ENCODE assay signal across 28 mouse cellular contexts in genomic region chr3:133227258-133228012, GRCm38 (mm10). TPM values are rescaled to one million over a fixed set of nuclear protein-coding genes. Genes with fewer than 3 reads are reported as not detected.
DNase-seq lines count a peak whose midpoint lies in the region; ATAC-seq and TF ChIP-seq lines count a peak whose summit lies in the region.
"Had no signal": no experiment of that assay in that cellular context is flagged by ENCODE, and none has a peak within 500 bp of the region (broad histone marks: within the 10 kb centered on the region; RNA-seq: fewer than 3 reads in every experiment).

No protein-coding gene starts in this region.

- 39% methylated on average over 19 of the region's 19 CpGs for WGBS in lung, embryonic 15.5 days
- 58% methylated on average over 19 of the region's 19 CpGs for WGBS in intestine, embryonic 16.5 days
- WGBS in forebrain, embryonic 15.5 days = 81% methylated on average over 19 of the region's 19 CpGs
- WGBS in hindbrain, postnatal 0 days = 82% methylated on average over 19 of the region's 19 CpGs

- H3K9me3 ChIP-seq in lung, embryonic 15.5 days = no peaks in the 10 kb centered on the region
- H3K9me3 ChIP-seq in intestine, embryonic 16.5 days (ENCODE audit: control insufficient read depth, low read length) = no peaks in the 10 kb centered on the region
- no peaks in the 10 kb centered on the region for H3K9me3 ChIP-seq in forebrain, embryonic 15.5 days
- no peaks in the 10 kb centered on the region for H3K9me3 ChIP-seq in hindbrain, postnatal 0 days (ENCODE audit: low read length)
- H3K9me3 ChIP-seq: embryonic facial prominence, embryonic 13.5 days; forebrain, embryonic 13.5 days; hindbrain, embryonic 15.5 days; limb, embryonic 12.5 days; midbrain, embryonic 12.5 days had no signal

- H3K36me3 ChIP-seq in lung, embryonic 15.5 days = no peaks in the 10 kb centered on the region
- H3K36me3 ChIP-seq in intestine, embryonic 16.5 days (ENCODE audit: control insufficient read depth, insufficient read depth, low read length) = no peaks in the 10 kb centered on the region
- H3K36me3 ChIP-seq in forebrain, embryonic 15.5 days = no peaks in the 10 kb centered on the region
- no peaks in the 10 kb centered on the region for H3K36me3 ChIP-seq in hindbrain, postnatal 0 days (ENCODE audit: insufficient read depth, low read length)
- H3K36me3 ChIP-seq: embryonic facial prominence, embryonic 13.5 days; hindbrain, embryonic 15.5 days; limb, embryonic 12.5 days; midbrain, embryonic 12.5 days had no signal

- peak overlapping the region; percentile 35 for H3K4me2 ChIP-seq in lung, embryonic 15.5 days
- peak overlapping the region; percentile 37 for H3K4me2 ChIP-seq in intestine, embryonic 16.5 days (ENCODE audit: low read depth, low read length)
- no peak overlapping the region for H3K4me2 ChIP-seq in forebrain, embryonic 15.5 days (replicated peaks)
- no peak overlapping the region for H3K4me2 ChIP-seq in hindbrain, postnatal 0 days (ENCODE audit: low read depth, low read length)
- H3K4me2 ChIP-seq: embryonic facial prominence, embryonic 13.5 days; forebrain, embryonic 13.5 days; hindbrain, embryonic 15.5 days; limb, embryonic 12.5 days; liver, embryonic 11.5 days; midbrain, embryonic 12.5 days had no signal

- H3K27ac ChIP-seq in lung, embryonic 15.5 days = no peak overlapping the region
- H3K27ac ChIP-seq in intestine, embryonic 16.5 days (ENCODE audit: low read length) = no peak overlapping the region
- no peak overlapping the region for H3K27ac ChIP-seq in forebrain, embryonic 15.5 days (replicated peaks)
- H3K27ac ChIP-seq in hindbrain, postnatal 0 days = no peak overlapping the region
- H3K27ac ChIP-seq: embryonic facial prominence, embryonic 13.5 days; forebrain, embryonic 13.5 days; gastrocnemius, adult 2 months; hindbrain, embryonic 15.5 days; limb, embryonic 12.5 days; midbrain, embryonic 12.5 days had no signal

- no peak overlapping the region for H3K9ac ChIP-seq in lung, embryonic 15.5 days
- H3K9ac ChIP-seq in intestine, embryonic 16.5 days (ENCODE audit: low read depth, low read length) = no peak overlapping the region
- no peak overlapping the region for H3K9ac ChIP-seq in forebrain, embryonic 15.5 days (replicated peaks)
- H3K9ac ChIP-seq in hindbrain, postnatal 0 days (replicated peaks; ENCODE audit: low read length) = no peak overlapping the region
- H3K9ac ChIP-seq: embryonic facial prominence, embryonic 13.5 days; forebrain, embryonic 13.5 days; hindbrain, embryonic 15.5 days; limb, embryonic 12.5 days; liver, postnatal 0 days; midbrain, embryonic 12.5 days had no signal

- peak; percentile 42; the same call in 1 of the 2 replicates for ATAC-seq in lung, embryonic 15.5 days (ENCODE audit: borderline replicate concordance, extremely low read depth, low FRiP score, low TSS enrichment)
- ATAC-seq in intestine, embryonic 16.5 days = peak; percentile 62
- no peak for ATAC-seq in forebrain, embryonic 15.5 days (replicated peaks)
- no peak for ATAC-seq in hindbrain, postnatal 0 days
- ATAC-seq: forebrain, embryonic 13.5 days; liver, postnatal 0 days had no signal

- peaks cover 8% of the 10 kb centered on the region; the same call in 1 of the 2 replicates for H3K4me1 ChIP-seq in lung, embryonic 15.5 days
- 0 out of 2 replicates have a peak, but pooled peaks cover 3% of the 10 kb centered on the region for H3K4me1 ChIP-seq in intestine, embryonic 16.5 days (ENCODE audit: control insufficient read depth, insufficient read depth, low read length)
- H3K4me1 ChIP-seq in forebrain, embryonic 15.5 days = no peaks in the 10 kb centered on the region
- H3K4me1 ChIP-seq in hindbrain, postnatal 0 days (ENCODE audit: insufficient read depth, low read length) = no peaks in the 10 kb centered on the region
- H3K4me1 ChIP-seq: embryonic facial prominence, embryonic 13.5 days; forebrain, embryonic 13.5 days; limb, embryonic 12.5 days; midbrain, embryonic 12.5 days had no signal

- no peak for TF ChIP-seq CTCF in hindbrain, postnatal 0 days (IDR thresholded peaks at IDR 0.05; ENCODE audit: low read depth)

- H3K4me3 ChIP-seq in lung, embryonic 15.5 days = no peak overlapping the region
- no peak overlapping the region for H3K4me3 ChIP-seq in intestine, embryonic 16.5 days (ENCODE audit: low read length)
- H3K4me3 ChIP-seq in forebrain, embryonic 15.5 days = no peak overlapping the region
- no peak overlapping the region for H3K4me3 ChIP-seq in hindbrain, postnatal 0 days (ENCODE audit: low read length)
- H3K4me3 ChIP-seq: embryonic facial prominence, embryonic 13.5 days; erythroblast, embryonic 14.5 days; forebrain, embryonic 13.5 days; gastrocnemius, adult 2 months; hindbrain, embryonic 15.5 days; limb, embryonic 12.5 days; midbrain, embryonic 12.5 days had no signal

- no peaks in the 10 kb centered on the region for H3K27me3 ChIP-seq in lung, embryonic 15.5 days
- no peaks in the 10 kb centered on the region for H3K27me3 ChIP-seq in intestine, embryonic 16.5 days (replicated peaks; ENCODE audit: control insufficient read depth, insufficient read depth, low read length)
- no peaks in the 10 kb centered on the region for H3K27me3 ChIP-seq in forebrain, embryonic 15.5 days
- H3K27me3 ChIP-seq in hindbrain, postnatal 0 days (ENCODE audit: insufficient read depth, low read length) = no peaks in the 10 kb centered on the region
- H3K27me3 ChIP-seq: embryonic facial prominence, embryonic 13.5 days; forebrain, embryonic 13.5 days; hindbrain, embryonic 15.5 days; midbrain, embryonic 12.5 days had no signal

- DNase-seq in lung, postnatal 4 days = no peak
- DNase-seq in kidney, adult 9 months = peak; percentile 82
- DNase-seq in kidney, postnatal 14 days = peak; percentile 68
- DNase-seq in left cerebral cortex, adult 9 months (ENCODE audit: low spot score in 2 of 2) = no peak
- DNase-seq in hindbrain, postnatal 0 days (ENCODE audit: low spot score) = no peak
- DNase-seq: adrenal gland, postnatal 14 days; cerebellum, adult 2 months; cerebellum, postnatal 36 days; embryo, embryonic 11 days; gastrocnemius, adult 2 months; heart, postnatal 4 days; layer of hippocampus, adult 9-11 months; liver, postnatal 0 days; thymus, postnatal 36 days had no signal

RNA-seq across cellular contexts. Expression of gene Arhgef38, which starts 7.3 kb away (rescaled TPM):
- polyA plus RNA-seq in lung, embryonic 15.5 days (2015; fragmentation: Nextera tagmentation; extraction: Ambion mirVana) = 1.1 and 1.4 TPM in 2 replicates
- polyA plus RNA-seq in intestine, embryonic 16.5 days (2015; fragmentation: Nextera tagmentation; extraction: Ambion mirVana) = 3.1 and 3.2 TPM in 2 replicates
- not detected in 2 replicates for polyA plus RNA-seq in forebrain, embryonic 15.5 days (2015; fragmentation: Nextera tagmentation; extraction: Ambion mirVana)
- 2.0 TPM in 1 of 2 replicates, not detected in the other for total RNA-seq in hindbrain, postnatal 0 days (2014; rRNA removed)
- polyA plus RNA-seq in hindbrain, postnatal 0 days (2015; fragmentation: Nextera tagmentation; extraction: Ambion mirVana) = 0.05 and 0.08 TPM in 2 replicates
- total RNA-seq: adrenal gland, postnatal 14 days; gastrocnemius, adult 2 months; gastrocnemius, postnatal 4 days; heart, postnatal 4 days; megakaryocyte progenitor cell, adult 5-6 weeks; neutrophil, adult 5-6 weeks had no signal
- polyA plus RNA-seq: erythroblast, embryonic 14.5 days; forebrain, embryonic 13.5 days; frontal cortex, adult 2 months; hindbrain, embryonic 15.5 days; limb, embryonic 12.5 days; liver, embryonic 11.5 days had no signal

Comparison
In these comparisons a context has a peak if more than half of its experiments do, and no peak if none do; other contexts are left out.
1. ATAC-seq: peak in lung, embryonic 15.5 days (single experiment) and intestine, embryonic 16.5 days (single experiment); none in forebrain, embryonic 15.5 days (single experiment) and hindbrain, postnatal 0 days (single experiment).
2. H3K4me2 ChIP-seq: peak in lung, embryonic 15.5 days (single experiment) and intestine, embryonic 16.5 days (single experiment); none in forebrain, embryonic 15.5 days (single experiment) and hindbrain, postnatal 0 days (single experiment).
3. DNase-seq: peak in kidney, adult 9 months (single experiment) and kidney, postnatal 14 days (single experiment); none in lung, postnatal 4 days (0 of 2), left cerebral cortex, adult 9 months (0 of 2) and hindbrain, postnatal 0 days (single experiment).